In the genomic region with DNA sequence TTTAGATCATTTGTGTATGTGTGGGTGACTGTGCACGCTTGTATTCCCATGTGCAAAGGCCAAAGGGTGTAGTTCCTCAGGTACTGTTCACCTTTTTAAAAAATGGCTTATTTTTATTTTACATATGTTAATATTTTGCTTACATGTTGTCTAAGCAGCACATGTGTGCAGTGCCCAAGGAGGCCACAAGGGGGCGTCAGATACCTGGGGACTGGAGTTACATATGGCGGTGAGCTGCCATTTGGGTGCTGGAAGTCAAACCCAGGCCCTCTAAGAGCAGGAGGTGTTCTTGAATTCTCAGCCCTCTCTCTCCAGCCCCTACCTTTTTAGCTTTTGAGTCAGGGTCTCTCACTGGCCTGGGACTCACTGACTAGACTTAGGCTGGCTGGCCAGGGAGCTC, we compare ENCODE assay signal across 21 mouse cellular contexts. TPM values are rescaled to one million over a fixed set of nuclear protein-coding genes. Genes with fewer than 3 reads are reported as not detected.
A peak's percentile ranks its signal among the peaks of the same experiment; 100 is the strongest.
DNase-seq lines count a peak whose midpoint lies in the region; ATAC-seq and TF ChIP-seq lines count a peak whose summit lies in the region.
"Had no signal": no experiment of that assay in that cellular context is flagged by ENCODE, and none has a peak within 500 bp of the region (broad histone marks: within the 10 kb centered on the region; RNA-seq: fewer than 3 reads in every experiment).

No protein-coding gene starts in this region.

- TF ChIP-seq EP300 in heart, adult 2 months (IDR thresholded peaks at IDR 0.05; ENCODE audit: insufficient read depth, low read depth, low read length): no peak

- 54% methylated on average over 3 of the region's 3 CpGs for WGBS in heart, adult 2 months
- 72% methylated on average over 3 of the region's 3 CpGs for WGBS in thymus, adult 2 months

- no peaks in the 10 kb centered on the region for H3K79me2 ChIP-seq in heart, adult 2 months (replicated peaks; ENCODE audit: control insufficient read depth, insufficient read depth, low read length)

- no peak for ATAC-seq in cerebellum, adult (ENCODE audit: insufficient number of reproducible peaks, low FRiP score, low TSS enrichment)
- ATAC-seq: midbrain, embryonic 13.5 days had no signal

- H3K4me3 ChIP-seq in heart, adult 2 months: no peak overlapping the region
- H3K4me3 ChIP-seq in thymus, adult 2 months (ENCODE audit: control insufficient read depth, insufficient read depth, low read length): no peak overlapping the region
- H3K4me3 ChIP-seq in bone marrow macrophage, adult 2 months (ENCODE audit: insufficient read depth, low read length): no peak overlapping the region
- no peak overlapping the region for H3K4me3 ChIP-seq in testis, adult 2 months (ENCODE audit: control insufficient read depth, low read depth, low read length)
- H3K4me3 ChIP-seq: embryonic facial prominence, embryonic 10.5 days; liver, embryonic 13.5 days; midbrain, embryonic 13.5 days; neural tube, embryonic 12.5 days; stomach, embryonic 15.5 days had no signal

- H3K27ac ChIP-seq in heart, adult 2 months: no peak overlapping the region
- H3K27ac ChIP-seq in thymus, adult 2 months (ENCODE audit: control insufficient read depth, insufficient read depth, low read length): no peak overlapping the region
- H3K27ac ChIP-seq in bone marrow macrophage, adult 2 months (ENCODE audit: insufficient read depth, low read depth, low read length): no peak overlapping the region
- no peak overlapping the region for H3K27ac ChIP-seq in testis, adult 2 months (ENCODE audit: control insufficient read depth, insufficient read depth, low read depth, low read length)
- H3K27ac ChIP-seq: embryonic facial prominence, embryonic 10.5 days; hindbrain, embryonic 14.5 days; liver, embryonic 13.5 days; macrophage; midbrain, embryonic 13.5 days; neural tube, embryonic 12.5 days; stomach, embryonic 15.5 days had no signal

- TF ChIP-seq POLR2A in heart, adult 2 months (IDR thresholded peaks at IDR 0.05; ENCODE audit: insufficient read depth, low read depth, low read length): no peak
- TF ChIP-seq POLR2A in thymus, adult 2 months (IDR thresholded peaks at IDR 0.05; ENCODE audit: control insufficient read depth, extremely low read depth, insufficient read depth, low read length, poor library complexity): no peak
- TF ChIP-seq POLR2A in bone marrow macrophage, adult 2 months (IDR thresholded peaks at IDR 0.05; ENCODE audit: borderline replicate concordance, low read depth, low read length): no peak
- no peak for TF ChIP-seq POLR2A in testis, adult 2 months (IDR thresholded peaks at IDR 0.05; ENCODE audit: control insufficient read depth, low read depth, low read length)

- DNase-seq in heart, adult 2 months: no peak
- DNase-seq in heart, postnatal 4 days: no peak
- no peak for DNase-seq in thymus, adult 2 months
- DNase-seq in thymus, postnatal 10 days (ENCODE audit: low spot score in 2 of 2): no peak
- DNase-seq in retina, embryonic 14.5 days (ENCODE audit: low spot score): no peak
- DNase-seq: adrenal gland, postnatal 36 days; cerebellum, adult 18-20 months; heart, adult 11 months; kidney, adult 9 months; liver, embryonic 13.5 days had no signal

- intact Hi-C loops in heart, adult 2 months (cut with DNase I): no loop called here

- TF ChIP-seq CTCF in heart, adult 2 months (IDR thresholded peaks at IDR 0.05): peak; percentile 32
- TF ChIP-seq CTCF in thymus, adult 2 months (IDR thresholded peaks at IDR 0.05; ENCODE audit: borderline replicate concordance, control insufficient read depth, extremely low read depth, insufficient read depth, low read length, poor library complexity): peak; percentile 23; the same call in 1 of the 2 replicates
- peak; percentile 18; the same call in 1 of the 2 replicates for TF ChIP-seq CTCF in bone marrow macrophage, adult 2 months (IDR thresholded peaks at IDR 0.05; ENCODE audit: low read depth, low read length)
- peak; percentile 85; the same call in 1 of the 2 replicates for TF ChIP-seq CTCF in testis, adult 2 months (IDR thresholded peaks at IDR 0.05; ENCODE audit: control insufficient read depth, insufficient read depth, insufficient replicate concordance, low read depth, low read length)

- H3K36me3 ChIP-seq in heart, adult 2 months (ENCODE audit: control insufficient read depth, insufficient read depth, low read length): no peaks in the 10 kb centered on the region
- H3K36me3 ChIP-seq in thymus, adult 2 months (ENCODE audit: control insufficient read depth, insufficient read depth, low read length): no peaks in the 10 kb centered on the region
- H3K36me3 ChIP-seq in testis, adult 2 months (ENCODE audit: control insufficient read depth, insufficient read depth, low read length): no peaks in the 10 kb centered on the region
- H3K36me3 ChIP-seq: embryonic facial prominence, embryonic 10.5 days; liver, embryonic 13.5 days; midbrain, embryonic 13.5 days; neural tube, embryonic 12.5 days; stomach, embryonic 15.5 days had no signal

- H3K27me3 ChIP-seq in heart, adult 2 months (ENCODE audit: control insufficient read depth, insufficient read depth, low read length): no peaks in the 10 kb centered on the region
- no peaks in the 10 kb centered on the region for H3K27me3 ChIP-seq in thymus, adult 2 months (ENCODE audit: control insufficient read depth, insufficient read depth, low read length)
- H3K27me3 ChIP-seq in testis, adult 2 months (ENCODE audit: control insufficient read depth, insufficient read depth, low read length): no peaks in the 10 kb centered on the region

- no peak overlapping the region for H3K9ac ChIP-seq in heart, adult 2 months (ENCODE audit: low read depth, low read length)
- H3K9ac ChIP-seq: hindbrain, embryonic 14.5 days; liver, embryonic 13.5 days; midbrain, embryonic 13.5 days; neural tube, embryonic 12.5 days; stomach, embryonic 15.5 days had no signal

- no peaks in the 10 kb centered on the region for H3K4me1 ChIP-seq in heart, adult 2 months (ENCODE audit: control insufficient read depth, insufficient read depth, low read length)
- no peaks in the 10 kb centered on the region for H3K4me1 ChIP-seq in thymus, adult 2 months (replicated peaks; ENCODE audit: control insufficient read depth, insufficient read depth, low read length)
- H3K4me1 ChIP-seq in bone marrow macrophage, adult 2 months (ENCODE audit: control insufficient read depth, insufficient read depth, low read length): no peaks in the 10 kb centered on the region
- no peaks in the 10 kb centered on the region for H3K4me1 ChIP-seq in testis, adult 2 months (ENCODE audit: control insufficient read depth, insufficient read depth, low read length)
- H3K4me1 ChIP-seq: liver, embryonic 13.5 days; stomach, embryonic 15.5 days had no signal

RNA-seq across cellular contexts. Expression of a gene that starts 58.6 kb away (rescaled TPM):
- total RNA-seq in heart, adult 2 months (2021): under 1 TPM in 1 of 2 experiments, not detected in 1; 0.18 TPM
- 0.06 and 0.08 TPM in 2 replicates for polyA plus RNA-seq in heart, adult 2 months (2012; rRNA removed)
- under 1 TPM; 0.12 to 0.23 TPM for total RNA-seq in heart, postnatal 4 days (2021)
- polyA plus RNA-seq in thymus, adult 2 months (2012; rRNA removed): 0.04 and 0.10 TPM in 2 replicates
- not detected in 2 replicates for polyA plus RNA-seq in bone marrow macrophage, adult 2 months (2012; ENCODE audit: insufficient read depth, insufficient read length, missing spikeins)
- 0.09 and 0.14 TPM in 2 replicates for polyA plus RNA-seq in testis, adult 2 months (2012; rRNA removed)
- polyA plus RNA-seq: C2C12; heart, embryonic 16.5 days; liver, embryonic 13.5 days; macrophage had no signal

Comparison
In these comparisons a context has a peak if more than half of its experiments do, and no peak if none do; other contexts are left out.
1. CTCF ChIP-seq: peak in every context shown above with its lines; median percentile 85 in testis, adult 2 months; 32 in heart, adult 2 months; 23 in thymus, adult 2 months; 18 in bone marrow macrophage, adult 2 months.